Mouse (Mus musculus) embryonic facial prominence, embryonic 13.5 days (tissue): ENCODE data around the gene Nkpd1. TPM values are rescaled to one million over a fixed set of nuclear protein-coding genes. Genes with fewer than 3 reads are reported as not detected.
A peak's percentile ranks its signal among the peaks of the same experiment; 100 is the strongest.
"Not testable (repeated sequence)": the region's sequence is repeated elsewhere in the genome, so short reads cannot be mapped to it uniquely, and the experiment has no call there.

Experiments
- ATAC-seq: fragments of 200-750 bp; cut with Nextera tagmentation; 2 replicates; pipeline ENCODE4 v1.8.0; 2017; ENCODE audit warnings: low read depth; ENCODE audit not compliant: insufficient number of reproducible peaks, insufficient read depth, low FRiP score, low TSS enrichment
- H3K27ac ChIP-seq: fragments of 300-500 bp; sonication (generic); 2 replicates; pipeline ENCODE4 v1.5.1; 2015; ENCODE audit warnings: moderate library complexity, mild to moderate bottlenecking, inconsistent platforms
- H3K27me3 ChIP-seq: fragments of 300-500 bp; sonication (generic); 2 replicates; pipeline ENCODE4 v1.6.1; 2015; ENCODE audit warnings: mild to moderate bottlenecking, inconsistent platforms
- H3K36me3 ChIP-seq: fragments of 300-500 bp; sonication (generic); 2 replicates; pipeline ENCODE4 v1.6.1; 2015; ENCODE audit warnings: mild to moderate bottlenecking, inconsistent platforms
- H3K4me1 ChIP-seq: fragments of 300-500 bp; sonication (generic); 2 replicates; pipeline ENCODE4 v1.6.1; 2015; ENCODE audit warnings: inconsistent platforms
- H3K4me2 ChIP-seq: fragments of 300-500 bp; sonication (generic); 2 replicates; pipeline ENCODE4 v1.6.1; 2015; ENCODE audit warnings: moderate library complexity, mild to moderate bottlenecking, inconsistent platforms
- H3K4me3 ChIP-seq: fragments of 300-500 bp; sonication (generic); 2 replicates; pipeline ENCODE4 v1.5.1; 2015; ENCODE audit warnings: mild to moderate bottlenecking, inconsistent platforms
- H3K9ac ChIP-seq: fragments of 300-500 bp; sonication (generic); 2 replicates; pipeline ENCODE4 v1.6.1; 2015; ENCODE audit warnings: mild to moderate bottlenecking, inconsistent platforms
- H3K9me3 ChIP-seq: fragments of 300-500 bp; sonication (generic); 2 replicates; pipeline ENCODE4 v1.6.1; 2016; ENCODE audit warnings: inconsistent platforms
- WGBS: fragments of 180-500 bp; shearing (Covaris S2); methylation state at CpG from one replicate; pipeline ENCODE4 v1.1.7; 2015; ENCODE audit warnings: mixed read lengths; 5-methylcytosine and 5-hydroxymethylcytosine counted together
- polyA plus RNA-seq: library from polyadenylated mRNA; unstranded; fragments of >200 nt; fragmentation: Nextera tagmentation; extraction: Ambion mirVana; gene quantifications from 2 replicates; pipeline ENCODE4 v1.2.1, GENCODE M21; 2015

Gene Nkpd1
- polyA plus RNA-seq, 1 experiment from 2014 or later = 0.08 TPM

DNA sequence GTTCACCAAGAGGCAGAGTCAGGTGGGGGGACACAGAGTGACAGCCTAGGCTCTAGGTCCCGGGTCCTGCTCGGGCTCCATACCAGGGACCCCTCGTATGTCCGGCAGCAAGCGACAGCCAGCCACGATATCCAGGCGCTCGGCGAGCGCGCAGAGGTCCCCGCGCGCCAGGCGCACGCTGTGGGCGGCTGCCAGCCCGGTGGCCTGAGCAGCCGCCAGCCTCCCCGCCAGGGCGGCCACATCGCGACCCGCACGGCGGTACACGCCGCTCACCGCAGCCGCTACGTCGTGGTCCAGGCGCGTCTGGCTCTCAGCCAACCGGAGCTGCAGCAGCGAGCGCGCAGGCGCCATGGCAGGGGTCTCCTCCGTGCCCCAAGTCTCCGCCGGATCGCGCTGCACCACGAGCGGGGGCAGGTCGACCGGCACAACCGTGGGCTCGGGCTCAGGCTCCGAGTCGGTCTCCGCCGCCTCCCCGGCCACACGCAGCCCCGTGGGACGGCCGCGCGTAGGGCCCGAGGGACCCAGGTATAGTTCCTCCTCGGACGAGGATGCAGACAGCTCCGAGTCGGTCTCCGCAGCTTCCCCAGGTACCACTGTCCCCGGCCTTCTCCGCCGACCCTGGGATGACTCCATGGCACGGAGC is 10.5 kb upstream of the Nkpd1 start:
- Histone ChIP-seq H3K9ac (peak overlapping the region; percentile 89), H3K36me3 (no peaks in the 10 kb centered on the region; the same call in 1 of the 2 replicates), H3K4me3 (peak overlapping the region; percentile 79), H3K4me2 (peak overlapping the region; percentile 96), H3K27ac (peak overlapping the region; percentile 75; the same call in 1 of the 2 replicates), H3K4me1 (peaks cover 22% of the 10 kb centered on the region), H3K27me3 (no peaks in the 10 kb centered on the region), H3K9me3 (no peaks in the 10 kb centered on the region)
- ATAC-seq = no peak
- WGBS = under 1% methylated on average over 71 of the region's 71 CpGs

GRCm38 (mm10) chr7:19507612-19507981 is 10.0 kb upstream of the Nkpd1 start:
- ATAC-seq = no peak
- H3K4me3 ChIP-seq = peak overlapping the region; percentile 79
- H3K4me2 ChIP-seq = peak overlapping the region; percentile 96
- H3K9me3 ChIP-seq = no peaks in the 10 kb centered on the region
- no peaks in the 10 kb centered on the region; the same call in 1 of the 2 replicates for H3K36me3 ChIP-seq
- peak overlapping the region; percentile 89 for H3K9ac ChIP-seq
- H3K27ac ChIP-seq = peak overlapping the region; percentile 75
- H3K27me3 ChIP-seq = no peaks in the 10 kb centered on the region
- WGBS = 4% methylated on average over 18 of the region's 18 CpGs
- H3K4me1 ChIP-seq = peaks cover 22% of the 10 kb centered on the region

DNA sequence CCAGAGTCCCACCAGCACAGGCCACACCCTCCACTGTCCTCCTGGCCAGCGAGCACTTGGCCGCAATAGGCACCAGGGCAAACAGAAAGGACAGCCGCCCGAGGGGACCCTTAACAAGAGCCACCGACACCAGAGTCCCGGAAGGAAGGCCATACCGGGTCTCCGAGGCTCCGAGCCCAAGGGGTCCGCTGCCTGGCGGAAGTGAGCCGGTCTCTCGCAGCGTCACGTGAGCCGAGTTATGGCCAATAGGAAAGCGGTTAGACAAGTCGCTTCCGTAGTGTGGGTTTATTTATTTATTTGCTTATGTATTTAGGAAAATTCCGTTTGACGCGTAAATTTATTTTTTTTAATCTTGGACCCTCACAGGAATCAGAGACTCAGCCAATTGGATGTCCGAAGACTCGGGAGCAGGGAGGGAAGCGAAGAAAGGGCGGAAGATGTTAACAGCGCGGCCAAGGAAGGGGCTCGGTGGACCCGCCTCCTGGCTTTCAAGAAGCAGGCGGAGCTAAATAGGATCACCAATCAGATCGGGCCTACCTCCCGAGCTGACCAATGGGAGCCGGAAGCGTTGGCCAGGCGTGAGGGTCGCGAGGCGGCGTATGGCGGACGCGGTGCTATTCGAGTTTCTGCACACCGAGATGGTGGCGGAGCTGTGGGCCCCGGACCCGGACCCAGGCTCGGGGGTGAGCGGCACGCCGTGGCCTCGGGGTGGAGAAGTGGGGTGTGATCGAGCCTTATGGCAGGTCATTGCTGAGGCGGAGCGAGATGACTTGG is 9.3 kb upstream of the Nkpd1 start, which contains the start of the genes Bloc1s3 and Trappc6a:
Gene Bloc1s3 (minus strand): TSS at position 218 of the 774 bp plus-strand sequence.
Gene Trappc6a (plus strand): TSS at position 246 of the 774 bp plus-strand sequence.
- peak within 1 kb of the TSS; percentile 79 for H3K4me3 ChIP-seq
- no peaks in the 10 kb centered on the region; the same call in 1 of the 2 replicates for H3K36me3 ChIP-seq
- H3K27ac ChIP-seq = peak within 1 kb of the TSS; percentile 75
- peak within 1 kb of the TSS; percentile 96 for H3K4me2 ChIP-seq
- WGBS = under 1% methylated on average over 56 of the region's 56 CpGs
- no peaks in the 10 kb centered on the region for H3K27me3 ChIP-seq
- ATAC-seq = peak; percentile 90
- peak within 1 kb of the TSS; percentile 89 for H3K9ac ChIP-seq
- H3K9me3 ChIP-seq = no peaks in the 10 kb centered on the region
- peaks cover 22% of the 10 kb centered on the region for H3K4me1 ChIP-seq

GRCm38 (mm10) chr7:19508924-19509568 is 8.6 kb upstream of the Nkpd1 start:
- ATAC-seq = no peak
- H3K9ac ChIP-seq = peak overlapping the region; percentile 89
- H3K4me3 ChIP-seq = peak overlapping the region; percentile 79
- no peaks in the 10 kb centered on the region; the same call in 1 of the 2 replicates for H3K36me3 ChIP-seq
- peaks cover 22% of the 10 kb centered on the region for H3K4me1 ChIP-seq
- H3K27me3 ChIP-seq = no peaks in the 10 kb centered on the region
- H3K27ac ChIP-seq = peak overlapping the region; percentile 60; the same call in 1 of the 2 replicates
- peak overlapping the region; percentile 96 for H3K4me2 ChIP-seq
- 9% methylated on average over 15 of the region's 15 CpGs for WGBS
- no peaks in the 10 kb centered on the region for H3K9me3 ChIP-seq

GRCm38 (mm10) chr7:19509786-19510185 is 7.9 kb upstream of the Nkpd1 start:
- no peak for ATAC-seq
- H3K4me2 ChIP-seq = peak overlapping the region; percentile 96
- H3K4me3 ChIP-seq = peak overlapping the region; percentile 79
- 95% methylated on average over 7 of the region's 7 CpGs for WGBS
- H3K27ac ChIP-seq = no peak overlapping the region
- no peaks in the 10 kb centered on the region for H3K27me3 ChIP-seq
- H3K9ac ChIP-seq = no peak overlapping the region
- peaks cover 22% of the 10 kb centered on the region for H3K4me1 ChIP-seq
- H3K36me3 ChIP-seq = no peaks in the 10 kb centered on the region; the same call in 1 of the 2 replicates
- H3K9me3 ChIP-seq = no peaks in the 10 kb centered on the region

DNA sequence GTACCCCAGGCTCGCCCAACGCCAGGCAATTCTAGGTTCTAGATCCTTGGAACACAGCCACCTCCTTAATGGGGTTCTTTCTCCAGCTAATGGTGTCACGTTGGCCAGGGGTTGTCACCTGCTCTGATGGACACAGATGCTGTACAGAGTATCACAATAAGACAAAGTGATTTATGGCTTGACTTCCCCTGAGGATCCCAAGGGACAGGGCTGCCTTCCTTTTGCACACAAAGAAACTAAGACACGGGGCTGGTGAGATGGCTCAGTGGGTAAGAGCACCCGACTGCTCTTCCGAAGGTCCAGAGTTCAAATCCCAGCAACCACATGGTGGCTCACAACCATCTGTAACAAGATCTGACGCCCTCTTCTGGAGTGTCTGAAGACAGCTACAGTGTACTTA is 5.7 kb upstream of the Nkpd1 start:
- H3K4me3 ChIP-seq, H3K9ac ChIP-seq, H3K27ac ChIP-seq, H3K4me2 ChIP-seq, H3K27me3 ChIP-seq, ATAC-seq, H3K36me3 ChIP-seq, H3K9me3 ChIP-seq: not testable (repeated sequence)
- peaks cover 15% of the 10 kb centered on the region for H3K4me1 ChIP-seq
- 85% methylated on average over 7 of the region's 7 CpGs for WGBS

- Histone ChIP-seq H3K4me2 (no peak overlapping the region), H3K4me1 (peaks cover 14% of the 10 kb centered on the region), H3K36me3 (no peaks in the 10 kb centered on the region; the same call in 1 of the 2 replicates), H3K27me3 (peaks cover 14% of the 10 kb centered on the region), H3K9me3 (no peaks in the 10 kb centered on the region), H3K27ac (no peak overlapping the region), H3K9ac (no peak overlapping the region), H3K4me3 (no peak overlapping the region)
- WGBS = 80% methylated on average over 6 of the region's 6 CpGs
- ATAC-seq = no peak
Observed at GRCm38 (mm10) chr7:19512353-19512752, 5.3 kb upstream of the Nkpd1 start.

DNA sequence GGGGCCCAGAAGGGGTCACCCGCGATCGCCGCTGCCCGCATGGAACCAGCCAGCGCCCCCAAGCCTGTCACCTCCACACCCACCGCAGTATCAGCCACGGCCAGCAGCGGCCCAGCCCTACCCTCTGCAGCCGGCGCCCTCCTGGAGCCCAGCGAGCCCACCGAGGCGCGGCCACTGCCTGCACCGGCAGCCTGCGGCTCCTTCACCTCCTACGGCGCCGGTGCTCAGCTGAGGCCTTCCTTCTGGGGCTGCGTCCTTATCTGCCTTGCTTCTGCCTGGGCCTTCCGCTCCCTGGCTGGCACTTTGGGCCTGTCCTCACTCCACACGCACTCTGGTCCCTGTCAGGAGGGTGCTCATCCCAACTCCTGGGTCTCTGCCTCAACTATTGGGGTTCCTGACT is 2.4 kb downstream of the Nkpd1 start:
- Histone ChIP-seq H3K27me3 (peaks cover 90% of the 10 kb centered on the region), H3K4me2 (peak overlapping the region; percentile 53), H3K9ac (peak overlapping the region; percentile 68), H3K9me3 (no peaks in the 10 kb centered on the region), H3K4me1 (peaks cover 36% of the 10 kb centered on the region), H3K4me3 (peak overlapping the region; percentile 29), H3K36me3 (no peaks in the 10 kb centered on the region), H3K27ac (no peak overlapping the region)
- WGBS = 5% methylated on average over 22 of the region's 23 CpGs
- ATAC-seq = no peak

DNA sequence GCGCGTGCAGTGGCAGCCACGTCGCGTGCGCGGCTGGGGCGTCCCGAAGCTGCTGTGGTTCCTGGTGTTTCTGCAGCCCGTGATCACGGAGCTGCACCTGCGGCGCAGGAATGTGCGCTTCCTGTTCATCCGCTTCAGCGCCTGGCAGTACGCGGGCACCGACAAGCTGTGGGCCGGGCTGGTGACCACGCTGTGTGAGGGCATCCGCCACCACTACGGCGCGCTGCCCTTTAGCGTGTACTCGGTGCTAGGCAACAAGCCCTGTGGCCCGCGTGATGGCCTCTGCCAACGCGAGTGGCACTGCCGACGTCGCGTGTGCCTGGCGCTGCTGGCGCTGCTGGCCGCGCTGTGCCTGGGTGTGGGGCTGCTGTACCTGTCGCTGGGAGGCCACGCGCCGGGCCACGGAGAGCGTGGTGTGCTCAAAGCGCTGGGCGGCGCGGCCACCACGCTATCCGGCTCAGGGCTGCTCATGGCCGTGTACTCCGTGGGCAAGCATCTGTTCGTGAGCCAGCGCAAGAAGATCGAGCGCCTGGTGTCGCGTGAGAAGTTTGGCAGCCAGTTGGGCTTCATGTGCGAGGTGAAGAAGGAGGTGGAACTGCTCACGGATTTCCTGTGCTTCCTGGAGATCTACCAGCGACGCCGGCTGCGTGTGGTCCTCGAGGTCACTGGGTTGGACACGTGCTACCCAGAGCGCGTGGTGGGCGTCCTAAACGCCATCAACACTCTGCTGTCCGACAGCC is 5.5 kb downstream of the Nkpd1 start:
- peak overlapping the region; percentile 91 for H3K4me2 ChIP-seq
- peaks cover 30% of the 10 kb centered on the region for H3K4me1 ChIP-seq
- no peak overlapping the region for H3K27ac ChIP-seq
- 13% methylated on average over 72 of the region's 72 CpGs for WGBS
- ATAC-seq = no peak
- H3K9me3 ChIP-seq = no peaks in the 10 kb centered on the region
- H3K4me3 ChIP-seq = peak overlapping the region; percentile 44
- H3K9ac ChIP-seq = peak overlapping the region; percentile 65
- H3K27me3 ChIP-seq = peaks cover 76% of the 10 kb centered on the region
- H3K36me3 ChIP-seq = no peaks in the 10 kb centered on the region

DNA sequence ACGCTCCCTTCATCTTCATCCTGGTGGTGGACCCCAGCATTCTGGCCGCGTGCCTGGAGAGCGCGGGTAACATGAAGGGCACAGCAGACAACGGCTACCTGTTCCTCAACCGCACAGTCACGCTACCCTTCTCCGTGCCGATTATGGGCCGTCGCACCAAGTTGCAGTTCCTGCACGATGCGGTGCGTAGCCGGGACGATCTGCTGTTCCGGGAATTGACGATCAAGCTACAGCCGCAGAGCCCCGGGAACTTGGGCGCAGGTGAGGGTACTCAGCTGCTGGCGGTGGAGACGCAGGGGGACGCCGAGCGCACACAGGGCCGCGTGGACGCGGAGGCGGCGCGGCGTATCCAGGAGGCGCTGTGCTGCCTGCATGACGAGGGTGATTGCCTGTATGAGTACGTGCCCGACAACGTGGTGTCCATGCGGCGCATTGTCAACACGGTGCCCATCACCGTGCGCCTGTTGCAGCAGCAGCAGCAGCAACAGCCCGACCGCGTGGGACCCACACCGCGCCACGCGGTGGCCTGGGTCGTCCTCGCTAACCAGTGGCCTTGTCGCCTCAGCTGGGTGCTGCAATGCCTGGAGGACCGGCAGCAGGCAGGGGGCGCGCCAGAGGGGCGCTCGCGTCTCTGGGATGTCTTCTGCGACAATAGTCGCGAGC is 6.2 kb downstream of the Nkpd1 start:
- Histone ChIP-seq H3K4me2 (peak overlapping the region; percentile 91), H3K4me1 (peaks cover 30% of the 10 kb centered on the region), H3K9me3 (no peaks in the 10 kb centered on the region), H3K27ac (no peak overlapping the region), H3K4me3 (peak overlapping the region; percentile 44), H3K27me3 (peaks cover 69% of the 10 kb centered on the region), H3K36me3 (peaks cover 2% of the 10 kb centered on the region; the same call in 1 of the 2 replicates), H3K9ac (peak overlapping the region; percentile 65)
- under 1% methylated on average over 64 of the region's 64 CpGs for WGBS
- no peak for ATAC-seq
